Mouse (Mus musculus) MEL (cell line): ENCODE data around the gene Fars2. TPM values are rescaled to one million over a fixed set of nuclear protein-coding genes. Genes with fewer than 3 reads are reported as not detected.

Experiments used
- DNase-seq: peaks from one replicate; pipeline ENCODE4 v3.0.0; 2011; ENCODE audit warnings: low read depth, low spot score
- H3K27ac ChIP-seq: 2 replicates; pipeline ENCODE4 v1.5.1; 2012; ENCODE audit warnings: low read depth, mild to moderate bottlenecking, control low read depth, low read length, moderate library complexity; ENCODE audit not compliant: control insufficient read depth
- H3K27me3 ChIP-seq, 2 experiments: fragments of 150-350 bp in 1 of 2; sonication (generic) in 1 of 2; 2 replicates each; pipeline ENCODE4 v1.6.1; 2012; ENCODE audit warnings: low read length in 2 of 2, mild to moderate bottlenecking in 2 of 2, improper control_type of control experiment in 1 of 2, moderate library complexity in 1 of 2; ENCODE audit not compliant: insufficient read depth in 2 of 2, control insufficient read depth in 1 of 2
- H3K36me3 ChIP-seq, 2 experiments: 2 replicates each; pipeline ENCODE4 v1.6.1; 2012 to 2014; ENCODE audit warnings: low read length in 2 of 2, improper control_type of control experiment in 1 of 2, inconsistent platforms in 1 of 2, mild to moderate bottlenecking in 1 of 2; ENCODE audit not compliant: insufficient read depth in 2 of 2, control insufficient read depth in 1 of 2
- H3K4me1 ChIP-seq, 2 experiments: fragments of 150-350 bp in 1 of 2; sonication (generic) in 1 of 2; 2 replicates each; pipeline ENCODE4 v1.6.1; 2012; ENCODE audit warnings: low read length in 2 of 2, improper control_type of control experiment in 1 of 2, mild to moderate bottlenecking in 1 of 2; ENCODE audit not compliant: insufficient read depth in 2 of 2, control insufficient read depth in 1 of 2
- H3K4me3 ChIP-seq, 2 experiments: fragments of 150-350 bp in 1 of 2; sonication (generic) in 1 of 2; 2 replicates each; pipeline ENCODE4 v1.5.1; 2012; ENCODE audit warnings: low read depth in 2 of 2, low read length in 2 of 2, mild to moderate bottlenecking in 2 of 2, moderate library complexity in 2 of 2, control low read depth in 1 of 2, improper control_type of control experiment in 1 of 2; ENCODE audit not compliant: control insufficient read depth in 1 of 2, insufficient read depth in 1 of 2
- H3K79me2 ChIP-seq: 2 replicates; pipeline ENCODE4 v1.6.1; 2012; ENCODE audit warnings: mild to moderate bottlenecking, low read length, moderate library complexity; ENCODE audit not compliant: control insufficient read depth, poor library complexity, insufficient read depth
- H3K9ac ChIP-seq: 2 replicates; pipeline ENCODE4 v1.6.1; 2012; ENCODE audit warnings: low read depth, mild to moderate bottlenecking, control low read depth, low read length, moderate library complexity; ENCODE audit not compliant: control insufficient read depth, poor library complexity, severe bottlenecking
- H3K9me3 ChIP-seq: fragments of 150-350 bp; sonication (generic); replicated peaks from 2 replicates; pipeline ENCODE4 v1.6.1; 2012; ENCODE audit warnings: mild to moderate bottlenecking, low read length, improper control_type of control experiment, moderate library complexity; ENCODE audit not compliant: insufficient read depth
- BHLHE40 ChIP-seq: IDR thresholded peaks from 2 replicates; pipeline ENCODE4 v1.6.1; 2012; ENCODE audit warnings: low read depth, mild to moderate bottlenecking, inconsistent platforms, low read length, improper control_type of control experiment, borderline replicate concordance
- CHD1 ChIP-seq: IDR thresholded peaks from 2 replicates; pipeline ENCODE4 v1.6.1; 2012; ENCODE audit warnings: low read depth, mild to moderate bottlenecking, inconsistent platforms, low read length, improper control_type of control experiment
- CTCF ChIP-seq, 3 experiments: IDR thresholded peaks in 2 of 3; conservative IDR thresholded peaks in 1 of 3; 2 replicates each; pipeline ENCODE4 v1.5.1; 2011 to 2012; ENCODE audit warnings: low read length in 3 of 3, low read depth in 2 of 3, mild to moderate bottlenecking in 2 of 3, improper control_type of control experiment in 1 of 3, inconsistent platforms in 1 of 3, mixed read lengths in 1 of 3, moderate library complexity in 1 of 3; ENCODE audit not compliant: control insufficient read depth in 1 of 3, insufficient read depth in 1 of 3, poor library complexity in 1 of 3, severe bottlenecking in 1 of 3
- ELF1 ChIP-seq: IDR thresholded peaks from 2 replicates; pipeline ENCODE4 v1.6.1; 2014; ENCODE audit warnings: low read depth, mild to moderate bottlenecking, inconsistent platforms, low read length, improper control_type of control experiment, moderate library complexity
- EP300 ChIP-seq, 2 experiments: IDR thresholded peaks; 2 replicates each; pipeline ENCODE4 v1.6.1; 2011; ENCODE audit warnings: improper control_type of control experiment in 2 of 2, low read length in 2 of 2, low read depth in 1 of 2, mild to moderate bottlenecking in 1 of 2
- GABPA ChIP-seq: IDR thresholded peaks from 2 replicates; pipeline ENCODE4 v1.6.1; 2012; ENCODE audit warnings: low read depth, mild to moderate bottlenecking, inconsistent platforms, low read length, improper control_type of control experiment, moderate library complexity
- GATA1 ChIP-seq: IDR thresholded peaks from 2 replicates; pipeline ENCODE4 v1.6.1; 2011; ENCODE audit warnings: low read depth, low read length, improper control_type of control experiment
- HCFC1 ChIP-seq: IDR thresholded peaks from 2 replicates; pipeline ENCODE4 v1.6.1; 2012; ENCODE audit warnings: low read depth, mild to moderate bottlenecking, inconsistent platforms, low read length, improper control_type of control experiment, moderate library complexity
- KAT2A ChIP-seq: conservative IDR thresholded peaks from 2 replicates; pipeline ENCODE4 v1.6.1; 2012; ENCODE audit warnings: low read depth, low read length, improper control_type of control experiment, inconsistent platforms
- MAX ChIP-seq: IDR thresholded peaks from 2 replicates; pipeline ENCODE4 v1.6.1; 2011; ENCODE audit warnings: low read length, improper control_type of control experiment
- MXI1 ChIP-seq: IDR thresholded peaks from 2 replicates; pipeline ENCODE4 v1.6.1; 2011; ENCODE audit warnings: mild to moderate bottlenecking, low read depth, low read length, improper control_type of control experiment
- MYB ChIP-seq: IDR thresholded peaks from 2 replicates; pipeline ENCODE4 v1.6.1; 2011; ENCODE audit warnings: mild to moderate bottlenecking, low read depth, low read length, improper control_type of control experiment
- NELFE ChIP-seq: IDR thresholded peaks from 2 replicates; pipeline ENCODE4 v1.6.1; 2011; ENCODE audit warnings: low read depth, low read length, improper control_type of control experiment
- NRF1 ChIP-seq: IDR thresholded peaks from 2 replicates; pipeline ENCODE4 v1.6.1; 2014; ENCODE audit warnings: low read depth, mild to moderate bottlenecking, inconsistent platforms, low read length, improper control_type of control experiment, moderate library complexity; ENCODE audit not compliant: poor library complexity, insufficient read depth, severe bottlenecking
- RCOR1 ChIP-seq: IDR thresholded peaks from 2 replicates; pipeline ENCODE4 v1.6.1; 2012; ENCODE audit warnings: low read depth, mild to moderate bottlenecking, inconsistent platforms, low read length, improper control_type of control experiment
- SMC3 ChIP-seq: IDR thresholded peaks from 2 replicates; pipeline ENCODE4 v1.6.1; 2011; ENCODE audit warnings: low read depth, low read length, improper control_type of control experiment
- TAL1 ChIP-seq: IDR thresholded peaks from 2 replicates; pipeline ENCODE4 v1.6.1; 2012; ENCODE audit warnings: mild to moderate bottlenecking, inconsistent platforms, low read length, moderate library complexity, mixed read lengths
- TBP ChIP-seq: IDR thresholded peaks from 2 replicates; pipeline ENCODE4 v1.8.0; 2011; ENCODE audit warnings: low read depth, low read length, improper control_type of control experiment
- TCF12 ChIP-seq: IDR thresholded peaks from 2 replicates; pipeline ENCODE4 v1.6.1; 2014; ENCODE audit warnings: low read depth, mild to moderate bottlenecking, inconsistent platforms, low read length, improper control_type of control experiment, moderate library complexity
- UBTF ChIP-seq: IDR thresholded peaks from 2 replicates; pipeline ENCODE4 v1.6.1; 2012; ENCODE audit warnings: low read depth, mild to moderate bottlenecking, inconsistent platforms, low read length, improper control_type of control experiment, moderate library complexity, borderline replicate concordance; ENCODE audit not compliant: insufficient read depth
- USF2 ChIP-seq, 2 experiments: IDR thresholded peaks; 2 replicates each; pipeline ENCODE4 v1.6.1; 2011 to 2012; ENCODE audit warnings: improper control_type of control experiment in 2 of 2, low read length in 2 of 2, borderline replicate concordance in 1 of 2, inconsistent platforms in 1 of 2, low read depth in 1 of 2, mild to moderate bottlenecking in 1 of 2; ENCODE audit not compliant: insufficient read depth in 1 of 2
- ZKSCAN1 ChIP-seq: IDR thresholded peaks from 2 replicates; pipeline ENCODE4 v1.6.1; 2012; ENCODE audit warnings: low read depth, mild to moderate bottlenecking, inconsistent platforms, low read length, improper control_type of control experiment, moderate library complexity
- polyA plus RNA-seq, 2 experiments: library from polyadenylated mRNA; stranded (reverse) in 1 of 2; unstranded in 1 of 2; fragments of >175 nt in 1 of 2; fragments of >200 nt in 1 of 2; gene quantifications; 2 replicates each; pipeline versions ENCODE4 v1.2.1 to v1.2.4; 2012; ENCODE audit warnings: low replicate concordance in 2 of 2, low read depth in 1 of 2; ENCODE audit not compliant: insufficient read length in 2 of 2, insufficient read depth in 1 of 2, missing spikeins in 1 of 2
- total RNA-seq: library from RNA; depleted of rRNA; stranded (reverse); fragments of 300-350 nt; gene quantifications from 2 replicates; pipeline ENCODE4 v1.2.3, GENCODE M21; 2012

Gene Fars2
- total and polyA plus RNA-seq, 3 experiments: 32.6 to 39.2 TPM; not detected in 1

DNA sequence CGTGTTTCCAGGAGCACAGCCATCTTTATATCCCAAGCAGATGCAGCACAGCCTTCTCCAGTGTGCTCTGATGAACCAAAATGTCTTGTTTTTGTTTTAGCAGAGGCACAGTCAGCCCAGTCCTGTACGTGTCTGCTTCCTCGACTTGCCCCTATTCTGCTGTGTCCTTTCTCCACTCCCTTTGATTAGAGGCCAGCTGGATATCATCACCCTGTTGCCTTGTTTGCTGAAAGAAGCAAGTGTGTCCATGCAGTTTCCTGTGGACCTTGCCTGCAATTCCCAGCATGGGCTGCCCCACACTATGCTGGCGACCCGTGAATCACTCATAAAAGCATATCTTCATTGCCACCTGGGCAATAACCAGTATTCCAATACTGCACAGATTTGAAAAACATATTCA, 360.4 kb downstream of the Fars2 start:
- H3K27me3 ChIP-seq: no peaks in the 10 kb centered on the region
- no peaks in the 10 kb centered on the region for H3K4me1 ChIP-seq
- no peak for DNase-seq
- no peaks in the 10 kb centered on the region for H3K9me3 ChIP-seq
- H3K36me3 ChIP-seq: no peaks in the 10 kb centered on the region
- TF ChIP-seq TBP: no peak
- no peak for TF ChIP-seq MYB
- no peak for TF ChIP-seq RCOR1
- no peak for TF ChIP-seq GABPA
- no peak for TF ChIP-seq SMC3
- TF ChIP-seq EP300 (IDR thresholded peaks at IDR 0.05; ENCODE audit: low read depth in 1 of 2, low read length in 2 of 2): no peak
- TF ChIP-seq BHLHE40: no peak
- TF ChIP-seq NELFE: no peak
- TF ChIP-seq TCF12: no peak
- no peak for TF ChIP-seq ELF1
- no peak for TF ChIP-seq GATA1
- no peak for TF ChIP-seq CHD1
- no peak for TF ChIP-seq CTCF (IDR thresholded peaks at IDR 0.05 in 2 of 3, conservative IDR thresholded peaks at IDR 0.05 in 1 of 3; ENCODE audit: control insufficient read depth in 1 of 3, insufficient read depth in 1 of 3, low read depth in 2 of 3, low read length in 3 of 3, poor library complexity in 1 of 3, severe bottlenecking in 1 of 3)
- no peak for TF ChIP-seq TAL1
- no peak for TF ChIP-seq NRF1
- H3K27ac ChIP-seq: no peak overlapping the region
- H3K9ac ChIP-seq: no peak overlapping the region
- no peaks in the 10 kb centered on the region for H3K79me2 ChIP-seq
- H3K4me3 ChIP-seq: no peak overlapping the region

DNA sequence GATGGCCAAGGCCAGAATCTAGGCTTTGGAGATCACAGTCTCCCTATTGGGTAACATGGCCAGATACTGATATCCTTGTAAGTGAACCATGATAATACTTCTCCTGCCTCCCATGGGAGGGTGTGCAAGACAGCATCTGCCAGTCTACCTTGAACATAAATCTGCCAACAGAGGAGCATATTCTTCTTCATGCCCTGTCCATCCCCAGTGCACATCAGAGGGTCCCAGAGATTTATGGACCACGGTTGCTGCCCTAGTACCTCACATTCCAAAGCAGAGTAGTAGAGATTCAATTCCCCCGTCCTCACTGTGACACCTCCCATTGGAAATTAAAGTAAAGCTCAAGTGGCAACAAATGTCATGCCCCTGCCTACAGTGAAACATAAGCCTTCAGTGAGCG, 361.0 kb downstream of the Fars2 start:
- DNase-seq: no peak
- Histone ChIP-seq H3K4me3 (no peak overlapping the region), H3K4me1 (no peaks in the 10 kb centered on the region), H3K9me3 (no peaks in the 10 kb centered on the region), H3K27me3 (no peaks in the 10 kb centered on the region), H3K79me2 (no peaks in the 10 kb centered on the region), H3K36me3 (no peaks in the 10 kb centered on the region), H3K27ac (no peak overlapping the region), H3K9ac (no peak overlapping the region)
- TF ChIP-seq MAX (no peak), MYB (no peak), GATA1 (no peak), ZKSCAN1 (no peak), KAT2A (no peak), UBTF (no peak), SMC3 (no peak), MXI1 (no peak), HCFC1 (no peak), USF2 (IDR thresholded peaks at IDR 0.05; ENCODE audit: borderline replicate concordance in 1 of 2, insufficient read depth in 1 of 2, low read depth in 1 of 2, low read length in 2 of 2) (no peak), NRF1 (no peak)
